Mouse (Mus musculus) heart, postnatal 36 days (tissue): ENCODE results near the gene Tubb2b. TPM values are rescaled to one million over a fixed set of nuclear protein-coding genes. Genes with fewer than 3 reads are reported as not detected.
A peak's percentile ranks its signal among the peaks of the same experiment; 100 is the strongest.
"Not testable (repeated sequence)": the region's sequence is repeated elsewhere in the genome, so short reads cannot be mapped to it uniquely, and the experiment has no call there.

Experiments
- DNase-seq, 2 experiments: peaks; one replicate each; pipeline ENCODE4 v3.0.0; 2021 to 2022
- intact Hi-C: fragments of 180-260 bp; cut with DNase I; formaldehyde crosslinking; loops from one replicate; pipeline ENCODE4 v1.15.1; 2025
- total RNA-seq, 2 experiments: library from RNA; stranded (reverse); gene quantifications; 2 replicates each; pipeline ENCODE4 v1.2.3; 2021

The Tubb2b gene
- total RNA-seq, 2 experiments from 2014 or later: 4.4 to 5.6 TPM

DNA sequence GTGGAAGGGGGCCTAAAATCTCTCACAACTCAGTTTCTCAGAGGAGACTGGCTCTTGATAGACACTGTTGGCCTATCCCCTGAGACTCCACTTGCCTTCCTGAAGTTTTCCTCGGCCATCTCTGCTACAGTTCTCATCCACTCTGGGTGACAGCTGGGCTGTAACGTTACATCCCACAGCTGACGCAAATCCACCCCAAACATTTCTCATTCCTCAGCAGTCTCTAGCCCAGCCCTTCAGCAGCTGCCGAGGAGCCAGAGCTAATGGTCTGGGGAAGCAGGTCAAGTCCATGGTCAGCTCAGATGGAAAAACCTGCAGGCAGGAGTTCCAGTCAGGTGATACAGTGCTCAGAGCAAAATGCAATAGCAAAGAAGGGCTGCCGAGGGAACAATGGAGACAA, 19.2 kb downstream of the Tubb2b start:
- DNase-seq: no peak

GRCm38 (mm10) chr13:34109677-34110058, 20.6 kb downstream of the Tubb2b start:
- no peak for DNase-seq
- intact Hi-C loops: no loop called here

More for the DNA sequence above, 19.2 kb downstream of the Tubb2b start:
- intact Hi-C loops: no loop called here

GRCm38 (mm10) chr13:34109035-34109676, 21.1 kb downstream of the Tubb2b start:
- no peak for DNase-seq
- intact Hi-C loops: no loop called here

- DNase-seq: no peak
- intact Hi-C loops: no loop called here
Observed at GRCm38 (mm10) chr13:34106999-34107398, 23.3 kb downstream of the Tubb2b start.

DNA sequence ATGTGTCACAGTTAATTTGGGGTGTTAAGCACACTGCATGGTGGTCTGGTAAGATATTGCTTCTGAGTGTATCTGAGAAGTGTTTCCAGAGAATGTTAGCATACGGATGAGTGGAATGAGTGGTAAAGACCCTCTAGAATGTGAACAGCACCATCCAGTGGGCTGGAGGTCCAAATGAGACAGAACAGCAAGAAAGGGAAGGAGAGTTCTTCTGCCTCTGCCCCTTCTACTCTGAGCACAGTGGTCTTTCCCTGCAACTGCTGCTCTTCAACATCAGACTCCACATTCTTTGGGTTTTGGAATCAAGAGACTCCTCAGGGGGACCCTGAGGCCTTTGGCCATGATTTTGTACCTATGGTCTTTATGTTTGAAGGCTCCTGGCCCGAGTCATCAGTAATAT, 24.0 kb downstream of the Tubb2b start:
- DNase-seq: no peak
- intact Hi-C loops: no loop called here

DNA sequence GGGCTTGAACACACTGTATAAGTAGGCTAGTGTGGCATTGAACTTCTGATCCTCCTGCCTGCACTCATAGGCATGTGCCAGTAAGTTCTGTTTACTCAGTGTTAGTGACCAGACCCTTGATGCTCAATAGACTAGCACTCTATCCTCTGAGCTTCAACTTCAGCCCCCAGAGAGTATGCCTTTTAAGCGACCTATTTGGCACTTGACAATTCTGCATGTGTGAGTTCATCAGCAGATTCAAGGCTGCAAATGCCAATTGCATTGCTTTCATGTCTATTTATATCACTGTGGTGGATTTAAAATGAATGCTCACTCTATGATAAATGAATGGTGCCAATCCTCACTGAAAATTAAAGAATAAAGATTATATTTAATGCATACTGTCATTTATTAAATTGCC, 24.9 kb downstream of the Tubb2b start:
- DNase-seq: no peak
- intact Hi-C loops: no loop called here

- intact Hi-C loops: no loop called here
- no peak for DNase-seq
Observed at GRCm38 (mm10) chr13:34101908-34102307, 28.4 kb downstream of the Tubb2b start.

- DNase-seq: no peak
- intact Hi-C loops: no loop called here
Observed at GRCm38 (mm10) chr13:34101247-34101646, 29.0 kb downstream of the Tubb2b start.

GRCm38 (mm10) chr13:34100733-34101132, 29.5 kb downstream of the Tubb2b start:
- DNase-seq: no peak
- intact Hi-C loops: no loop called here

DNA sequence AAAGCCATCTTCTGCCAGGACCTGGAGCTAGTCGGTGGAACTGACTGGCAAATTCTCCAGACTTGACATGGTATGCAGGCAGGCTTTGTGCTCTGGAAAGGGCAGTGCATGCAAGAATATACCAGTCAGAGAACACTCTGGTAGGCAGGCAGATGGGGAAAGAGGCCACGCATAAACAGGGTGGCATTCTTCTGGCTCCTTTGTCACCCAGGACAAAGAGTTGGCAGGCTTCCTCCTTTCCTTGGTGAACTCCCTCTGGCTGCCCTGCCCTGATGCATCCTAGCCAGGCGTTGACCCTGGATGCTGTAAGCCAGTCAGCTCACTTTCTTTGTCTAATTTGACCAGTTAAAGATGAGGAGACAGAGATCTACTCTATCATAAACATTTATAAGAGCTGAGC, 33.2 kb downstream of the Tubb2b start:
- DNase-seq: no peak
- intact Hi-C loops: no loop called here

- intact Hi-C loops: no loop called here
- DNase-seq: no peak
Observed at GRCm38 (mm10) chr13:34096455-34096854, 33.8 kb downstream of the Tubb2b start.

GRCm38 (mm10) chr13:34095542-34096435, 34.5 kb downstream of the Tubb2b start:
- DNase-seq: peak in 1 of 2 experiments; percentile 49
- intact Hi-C loops: no loop called here

- no peak for DNase-seq
- intact Hi-C loops: no loop called here
Observed at GRCm38 (mm10) chr13:34089358-34089757, 40.9 kb downstream of the Tubb2b start.

DNA sequence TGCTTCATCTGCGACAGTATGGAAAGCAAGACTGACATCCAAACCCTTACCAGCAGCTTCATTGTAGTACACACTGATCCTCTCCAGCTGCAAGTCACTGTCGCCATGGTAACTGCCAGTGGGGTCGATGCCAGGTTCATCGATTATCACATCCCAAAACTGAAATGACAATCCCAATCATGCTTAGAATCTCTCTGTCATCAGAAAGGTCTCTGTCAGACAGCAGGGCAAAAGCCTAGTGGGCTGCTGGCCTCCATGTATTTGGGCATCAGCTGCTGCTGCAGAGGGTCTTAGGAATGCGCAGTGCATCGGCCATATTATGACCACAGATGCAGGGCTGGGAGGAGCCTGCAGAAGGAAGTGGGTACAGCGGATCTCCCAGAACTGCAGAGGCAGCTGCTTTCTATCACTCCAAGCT, 41.4 kb downstream of the Tubb2b start:
- intact Hi-C loops: no loop called here
- no peak for DNase-seq

GRCm38 (mm10) chr13:34088201-34088649, 42.0 kb downstream of the Tubb2b start:
- intact Hi-C loops, DNase-seq: not testable (repeated sequence)

- intact Hi-C loops: no loop called here
Observed at GRCm38 (mm10) chr13:34087052-34087812, 43.0 kb downstream of the Tubb2b start.

GRCm38 (mm10) chr13:34084026-34084750, 46.1 kb downstream of the Tubb2b start:
- intact Hi-C loops: no loop called here

More at GRCm38 (mm10) chr13:34087052-34087812, 43.0 kb downstream of the Tubb2b start:
- DNase-seq: no peak

DNA sequence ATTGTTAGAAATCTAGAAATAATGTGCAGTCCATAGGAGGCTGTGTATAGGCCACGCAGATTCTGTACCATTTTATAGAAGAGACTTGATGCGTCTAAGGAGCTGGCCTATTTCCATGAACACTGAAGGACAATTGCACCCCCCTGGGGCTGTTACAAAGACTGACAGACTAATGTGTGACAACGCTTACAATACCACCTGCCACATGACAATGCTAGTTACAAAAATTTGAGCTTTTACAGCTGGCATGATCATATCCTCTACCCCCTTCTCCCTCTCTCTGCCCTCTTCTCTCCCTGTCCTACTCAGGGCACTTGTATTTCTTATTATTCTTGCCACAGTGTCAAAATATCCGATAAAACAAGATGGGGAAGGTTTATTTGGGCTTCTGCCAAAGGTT, 48.3 kb downstream of the Tubb2b start:
- intact Hi-C loops: no loop called here
- DNase-seq: no peak

More at GRCm38 (mm10) chr13:34084026-34084750, 46.1 kb downstream of the Tubb2b start:
- DNase-seq: peak; percentile 66 to 71

DNA sequence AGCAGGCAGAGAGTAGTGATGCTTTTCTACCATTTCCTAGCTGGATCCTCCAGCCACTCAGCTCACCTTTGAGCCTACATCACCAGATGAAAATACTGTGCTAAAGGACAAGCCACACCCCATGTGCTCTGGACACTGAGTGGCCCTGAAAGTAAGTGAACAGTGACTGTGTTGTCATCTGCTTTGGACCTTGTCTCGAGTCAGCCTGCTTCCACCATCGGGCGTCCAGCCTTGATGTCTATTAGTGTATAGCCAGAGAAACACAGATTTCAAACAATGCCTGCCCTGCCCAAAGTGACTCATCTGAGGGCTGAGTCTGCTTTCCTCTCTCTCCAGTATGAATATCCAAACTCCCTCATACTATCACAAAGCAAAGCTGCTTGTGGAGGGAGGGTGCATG, 50.5 kb downstream of the Tubb2b start:
- intact Hi-C loops: loop anchor here (2.0 kb wide), 1 partner anchor 51 kb away; the partner anchor contains the start of gene Tubb2b
- DNase-seq: no peak
